Mouse (Mus musculus) midbrain, embryonic 13.5 days (tissue): Measurements from ENCODE around the gene Kcnj6. TPM values are rescaled to one million over a fixed set of nuclear protein-coding genes. Genes with fewer than 3 reads are reported as not detected.

Experiments
- microRNA-seq: library from miRNA; unstranded; fragments of <30 nt; microRNA quantifications from one replicate; pipeline ENCODE4, GENCODE M21; 2016
- polyA plus RNA-seq: library from polyadenylated mRNA; unstranded; fragments of >200 nt; fragmentation: Nextera tagmentation; extraction: Ambion mirVana; gene quantifications from 2 replicates; pipeline ENCODE4 v1.2.1, GENCODE M21; 2015

The Kcnj6 gene
- polyA plus RNA-seq, 1 experiment from 2014 or later, result 2.8 TPM

Small RNA genes within 50 kb of the gene (microRNA-seq; reads per million reads assigned to microRNA genes)
- not detected for gene Gm22745
